Mouse (Mus musculus) ES-E14 (cell line): ENCODE data around the gene Pacrg.

Source experiments
- CHD2 ChIP-seq: IDR thresholded peaks from 2 replicates; pipeline ENCODE4 v1.6.1; 2014; ENCODE audit warnings: mild to moderate bottlenecking, low read depth, low read length, inconsistent platforms
- HCFC1 ChIP-seq: IDR thresholded peaks from 2 replicates; pipeline ENCODE4 v1.6.1; 2012; ENCODE audit warnings: low read length, inconsistent platforms, borderline replicate concordance; ENCODE audit not compliant: insufficient read depth
- MAFK ChIP-seq: IDR thresholded peaks from 2 replicates; pipeline ENCODE4 v1.6.1; 2014; ENCODE audit warnings: mild to moderate bottlenecking, low read depth, low read length, inconsistent platforms; ENCODE audit not compliant: insufficient read depth
- ZC3H11A ChIP-seq: IDR thresholded peaks from 2 replicates; pipeline ENCODE4 v1.6.1; 2012; ENCODE audit warnings: low read depth, mild to moderate bottlenecking, inconsistent platforms, low read length, borderline replicate concordance
- ZNF384 ChIP-seq: IDR thresholded peaks from 2 replicates; pipeline ENCODE4 v1.6.1; 2012; ENCODE audit warnings: low read depth, low read length, inconsistent platforms

DNA sequence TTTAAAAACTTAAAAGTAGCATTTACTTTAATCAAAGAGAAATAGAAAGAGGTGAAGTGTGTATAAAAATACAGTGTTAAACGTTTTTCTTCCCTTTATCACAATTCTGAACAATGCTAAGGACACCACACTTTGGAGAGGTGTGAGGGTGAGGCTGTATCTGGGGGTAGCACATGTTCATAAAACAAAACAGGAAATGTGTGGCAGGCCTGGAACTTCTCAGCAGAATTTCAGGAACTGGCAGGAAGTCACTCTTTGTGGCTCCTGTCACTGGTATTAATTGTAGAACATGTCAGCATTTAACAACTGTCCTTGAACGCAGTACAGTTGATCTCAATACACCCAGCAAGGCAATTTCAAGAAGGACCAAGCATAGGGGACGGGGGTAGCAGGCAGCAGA is 234.0 kb downstream of the Pacrg start:
- TF ChIP-seq ZC3H11A: no peak
- no peak for TF ChIP-seq MAFK
- TF ChIP-seq ZNF384: no peak
- TF ChIP-seq HCFC1: no peak
- TF ChIP-seq CHD2: no peak
